Mouse (Mus musculus) NIH3T3 (cell line): ENCODE measurements around the gene Ebi3.
A peak's percentile ranks its signal among the peaks of the same experiment; 100 is the strongest.
"Not testable (repeated sequence)": the region's sequence is repeated elsewhere in the genome, so short reads cannot be mapped to it uniquely, and the experiment has no call there.

Experiments used
- DNase-seq: peaks from one replicate; pipeline ENCODE4 v3.0.0-alpha.2; 2012; ENCODE audit warnings: low read depth

Ebi3 gene

DNA sequence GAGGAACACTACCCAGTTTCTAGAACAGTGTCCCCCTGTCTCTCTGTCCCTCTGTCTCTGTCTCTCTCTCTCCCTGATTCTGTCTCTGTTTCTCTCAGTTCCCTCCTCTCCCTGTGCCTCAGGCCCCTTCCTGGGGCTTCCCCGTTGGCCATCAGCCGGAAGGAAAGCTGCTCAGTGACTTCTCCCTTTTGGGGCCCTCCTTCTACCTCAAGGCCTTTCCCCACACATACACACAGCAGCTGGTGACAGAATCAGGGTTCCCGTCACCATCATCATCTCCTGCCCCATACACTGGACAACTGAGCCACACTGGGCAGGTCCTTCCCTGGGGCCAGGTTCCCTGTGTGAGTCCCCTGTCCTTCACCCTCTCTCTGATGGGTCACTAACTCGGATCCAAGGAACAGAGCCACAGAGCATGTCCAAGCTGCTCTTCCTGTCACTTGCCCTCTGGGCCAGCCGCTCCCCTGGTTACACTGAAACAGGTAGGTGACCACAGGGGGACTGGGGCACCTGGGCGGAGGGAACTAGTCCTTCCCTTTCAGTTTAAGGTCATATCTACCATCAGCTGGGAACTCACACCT lies at the start of gene Ebi3:
Gene Ebi3, plus strand, starts transcription at position 194 of the 581 bp plus-strand sequence.
- DNase-seq: no peak

DNA sequence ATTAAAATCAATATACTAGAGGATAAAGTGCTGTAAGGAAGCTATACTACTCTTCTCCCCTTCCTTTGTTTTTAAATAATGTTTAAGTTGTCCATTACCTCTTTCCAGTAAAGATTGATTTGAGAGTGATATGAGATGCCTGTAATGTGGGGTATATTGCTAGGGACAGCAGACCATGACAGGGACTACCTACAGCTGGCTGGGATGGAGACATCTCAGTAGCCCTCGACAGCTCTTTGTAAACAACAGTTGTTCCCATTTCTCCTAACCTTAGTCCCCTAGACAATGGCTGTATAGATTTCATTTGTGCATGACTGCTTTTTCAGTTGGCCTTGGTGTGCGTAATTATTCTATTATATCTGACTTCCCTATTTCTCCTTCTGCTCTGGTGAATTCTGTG lies 49.4 kb upstream of the Ebi3 start:
- DNase-seq: no peak

DNA sequence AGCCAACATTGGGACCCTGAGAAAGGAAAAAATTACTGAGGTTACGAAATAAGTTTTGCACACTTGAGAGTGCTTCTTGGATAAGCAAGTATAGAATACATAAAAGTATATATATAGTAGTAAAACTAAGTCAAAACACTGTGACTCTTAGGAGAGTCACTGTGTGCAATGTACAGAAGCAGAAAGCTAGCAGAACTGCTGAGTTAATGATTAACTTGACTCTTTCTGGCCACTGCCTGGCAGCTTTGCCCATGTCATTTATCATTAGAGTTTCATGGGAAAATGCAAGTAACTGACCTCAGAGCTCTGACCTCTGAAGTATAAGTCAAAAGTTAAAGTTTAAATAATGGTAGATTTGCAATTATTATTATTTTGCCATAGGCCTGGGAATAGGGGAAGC lies 48.8 kb upstream of the Ebi3 start:
- DNase-seq: no peak

DNA sequence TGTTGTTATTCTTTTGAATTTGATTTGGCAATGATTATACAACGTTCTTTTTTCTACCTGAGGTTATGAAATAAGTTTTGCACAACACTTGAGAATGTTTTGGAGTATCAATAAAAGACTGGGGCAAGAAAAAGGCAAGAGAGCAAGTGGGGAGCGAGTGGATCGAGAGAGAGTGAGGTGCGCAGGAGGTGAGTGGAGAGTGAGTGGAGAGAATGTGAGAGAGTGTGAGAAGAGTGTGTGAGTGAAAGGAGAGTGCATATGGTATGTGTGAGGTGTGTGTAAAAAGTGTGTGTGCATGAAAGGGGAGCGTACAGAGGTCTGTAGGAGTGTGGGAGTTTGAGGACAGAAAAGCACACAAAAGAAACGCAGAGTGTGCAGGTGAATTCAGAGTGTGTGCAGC lies 48.3 kb upstream of the Ebi3 start:
- no peak for DNase-seq

DNA sequence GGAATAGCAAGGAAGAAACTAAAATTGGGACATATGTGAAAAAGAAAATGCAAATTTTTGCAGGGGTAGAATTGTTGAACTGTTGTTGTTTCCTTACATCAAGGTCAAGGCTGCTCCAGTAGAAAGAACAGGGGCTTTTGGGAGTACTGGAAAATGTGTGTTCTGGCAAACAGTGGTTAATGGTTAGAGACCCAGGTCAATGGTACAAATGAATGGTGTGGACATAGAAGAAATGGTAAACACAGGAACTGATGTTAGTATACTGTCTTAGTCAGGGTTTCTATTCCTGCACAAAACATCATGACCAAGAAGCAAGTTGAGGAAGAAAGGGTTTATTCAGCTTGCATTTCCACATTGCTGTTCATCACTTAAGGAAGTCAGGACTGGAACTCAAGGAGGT lies 45.8 kb upstream of the Ebi3 start:
- DNase-seq: no peak

DNA sequence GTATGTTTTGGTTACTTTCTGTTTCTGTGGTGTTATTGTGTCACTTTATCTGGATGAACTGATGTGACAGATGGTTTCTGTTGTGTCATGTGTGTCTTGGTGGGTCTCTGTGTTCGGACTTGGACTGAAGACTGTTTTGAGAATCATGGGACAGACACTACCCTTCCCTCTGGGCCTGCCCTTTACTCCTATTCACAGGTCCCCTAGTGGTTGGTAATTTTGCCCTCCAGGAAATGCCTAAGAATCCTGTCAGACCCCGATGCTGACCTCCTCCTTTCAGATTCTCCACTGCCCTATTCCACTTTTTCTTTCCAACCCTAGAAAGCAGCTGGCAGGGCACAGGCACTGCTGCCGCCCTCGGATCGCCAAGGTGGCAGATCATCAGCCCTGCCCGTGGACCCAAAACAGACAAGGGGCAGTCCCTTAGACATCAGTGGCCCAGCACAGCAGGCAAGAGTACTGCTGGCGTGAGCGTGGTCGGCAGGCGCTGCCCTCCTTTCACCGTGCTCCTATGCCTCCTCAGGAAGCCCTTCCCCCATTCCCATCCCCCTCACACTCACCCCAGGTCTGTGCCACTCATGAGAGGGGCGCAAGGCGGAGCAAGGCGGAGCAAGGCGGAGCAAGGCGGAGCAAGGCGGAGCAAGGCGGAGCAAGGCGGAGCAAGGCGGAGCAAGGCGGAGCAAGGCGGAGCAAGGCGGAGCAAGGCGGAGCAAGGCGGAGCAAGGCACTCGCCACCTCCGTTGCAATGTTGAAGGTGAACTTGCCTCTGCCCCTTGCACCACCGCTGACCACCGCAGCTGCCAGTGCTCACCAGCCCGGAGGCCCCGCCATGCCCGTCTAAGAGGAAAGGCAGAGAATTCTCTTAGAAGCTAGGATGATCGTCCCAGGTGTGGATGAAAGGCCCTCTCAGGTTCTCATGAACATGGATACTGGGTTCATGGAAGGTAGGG lies 20.6 kb upstream of the Ebi3 start:
- DNase-seq: peak; percentile 80

DNA sequence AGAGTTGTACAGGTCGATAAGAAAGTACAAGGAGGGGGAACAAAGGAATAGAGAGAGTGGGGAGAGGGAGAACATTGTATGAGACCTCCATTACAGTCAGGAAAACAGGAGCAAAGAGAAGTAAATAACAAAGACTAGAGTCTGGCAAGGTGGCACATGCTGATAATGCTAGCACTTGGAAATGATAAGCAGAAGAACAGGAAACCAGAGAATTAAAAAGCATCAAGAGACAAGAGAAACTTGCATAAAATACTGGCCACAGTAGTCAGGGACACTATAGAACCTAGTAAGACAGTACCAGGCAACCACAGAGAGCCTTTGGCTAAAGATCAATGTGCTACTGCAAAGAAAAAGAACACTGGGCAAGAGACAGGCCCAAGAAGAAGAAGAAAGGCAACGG lies 19.8 kb upstream of the Ebi3 start:
- DNase-seq: no peak

DNA sequence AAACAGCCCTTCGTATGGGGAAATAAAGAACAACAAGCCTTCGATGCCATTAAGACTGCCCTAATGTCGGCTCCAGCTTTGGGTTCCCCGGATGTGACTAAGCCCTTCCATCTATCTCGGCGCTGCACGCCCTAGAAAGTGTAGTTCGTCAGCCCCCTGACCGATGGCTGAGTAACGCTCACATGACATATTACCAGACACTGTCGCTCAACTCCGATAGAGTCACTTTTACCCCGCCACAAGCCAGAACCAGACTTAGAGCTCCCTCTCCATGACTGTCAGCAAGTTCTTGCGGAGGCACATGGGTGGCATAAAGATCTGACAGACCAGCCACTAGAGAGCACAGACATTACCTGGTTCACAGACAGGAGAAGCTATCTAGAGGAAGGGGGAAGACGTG lies 19.2 kb upstream of the Ebi3 start:
- DNase-seq: no peak

DNA sequence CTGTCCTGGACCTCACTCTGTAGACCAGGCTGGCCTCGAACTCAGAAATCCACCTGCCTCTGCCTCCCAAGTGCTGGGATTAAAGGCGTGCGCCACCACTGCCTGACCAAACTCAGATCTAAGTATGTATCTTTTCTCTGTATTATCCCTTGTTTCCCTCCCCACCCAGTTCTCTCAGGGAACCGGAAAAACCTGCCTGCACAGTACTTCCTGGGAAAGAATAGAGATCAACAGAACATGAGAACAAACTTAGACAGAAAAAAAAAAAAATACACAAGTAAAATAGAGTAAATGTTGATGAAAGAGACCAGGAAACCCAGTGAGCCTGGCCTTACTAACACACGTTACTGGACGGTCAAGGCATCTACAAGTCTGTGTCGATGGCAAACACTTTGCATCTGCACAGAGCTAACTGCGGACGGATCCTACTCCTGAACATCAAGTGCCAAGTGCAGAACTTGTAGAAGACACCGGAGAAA lies 8.0 kb upstream of the Ebi3 start:
- DNase-seq: not testable (repeated sequence)

DNA sequence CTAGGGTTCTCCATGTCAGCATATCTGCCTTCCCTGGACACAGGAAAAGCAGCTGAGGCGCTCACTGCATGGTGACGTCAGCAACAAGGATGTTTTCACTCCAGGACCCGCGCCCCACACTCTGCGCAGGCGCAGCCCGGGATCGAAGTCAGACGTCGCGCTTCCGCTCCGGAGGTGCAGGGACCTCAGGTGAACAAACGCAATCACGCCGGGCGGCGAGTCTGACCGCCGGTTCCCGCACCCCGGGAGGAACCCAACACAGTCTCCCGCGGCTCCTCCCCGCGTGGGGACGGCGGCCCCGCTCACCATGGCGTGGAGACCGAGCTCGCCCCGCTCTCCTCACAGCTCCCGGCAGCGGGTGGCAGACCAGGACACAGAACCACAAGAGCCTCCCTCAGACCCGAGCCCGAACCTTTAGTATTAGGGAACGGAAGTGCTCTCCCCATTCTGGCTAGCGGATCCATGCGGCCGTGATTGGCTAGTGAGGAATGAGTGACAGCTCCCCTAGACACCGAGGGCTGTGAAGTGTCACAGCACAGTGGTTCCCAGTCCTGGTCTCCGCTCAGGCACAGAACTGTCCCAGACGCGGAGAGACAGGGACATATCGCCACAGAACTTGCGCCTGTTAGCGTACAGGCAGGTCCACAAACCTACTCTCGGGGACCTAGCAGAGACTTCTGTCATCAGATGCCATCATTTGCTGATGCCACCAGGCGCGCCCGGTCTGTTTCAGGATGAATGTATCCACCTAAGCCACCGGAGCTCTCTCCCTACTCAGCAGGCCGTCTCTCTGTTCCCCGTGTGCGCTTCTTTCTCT lies 7.4 kb upstream of the Ebi3 start:
- DNase-seq: peak; percentile 78

DNA sequence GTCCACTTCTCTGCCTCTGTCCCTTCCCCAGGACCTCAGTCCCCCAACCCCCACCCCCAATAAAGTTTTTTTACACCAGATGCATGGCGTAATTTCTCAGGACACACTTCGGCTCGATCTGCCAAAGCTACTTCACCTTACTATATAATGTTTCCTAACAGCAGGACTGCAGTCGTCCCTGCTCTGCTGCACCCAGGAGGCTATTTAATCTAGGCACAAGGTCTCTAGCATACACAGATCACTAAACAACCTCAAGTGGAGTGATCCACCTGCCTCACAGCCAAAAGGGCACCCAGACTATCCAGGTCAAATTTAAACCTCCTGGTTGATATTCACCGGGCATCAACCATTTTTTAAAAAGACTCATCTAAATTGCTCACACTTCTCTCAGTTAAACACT lies 6.7 kb upstream of the Ebi3 start:
- no peak for DNase-seq

DNA sequence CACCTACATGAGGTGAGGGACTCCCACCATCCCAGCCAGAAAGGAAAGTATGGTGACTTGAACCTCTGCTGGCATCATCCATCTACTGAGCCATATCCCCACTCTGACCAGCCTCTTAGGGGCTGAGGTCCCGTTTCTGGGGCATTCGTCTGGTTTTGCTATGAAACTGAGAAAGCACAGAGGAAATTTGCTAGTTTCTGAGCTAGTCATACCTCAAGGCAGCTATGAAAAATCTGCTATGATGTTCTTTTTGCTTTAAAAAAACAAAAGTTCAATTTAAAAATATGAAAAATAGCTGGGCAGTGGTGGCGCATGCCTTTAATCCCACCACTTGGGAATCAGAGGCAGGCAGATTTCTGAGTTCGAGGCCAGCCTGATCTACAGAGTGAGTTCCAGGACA lies 3.8 kb upstream of the Ebi3 start:
- no peak for DNase-seq

DNA sequence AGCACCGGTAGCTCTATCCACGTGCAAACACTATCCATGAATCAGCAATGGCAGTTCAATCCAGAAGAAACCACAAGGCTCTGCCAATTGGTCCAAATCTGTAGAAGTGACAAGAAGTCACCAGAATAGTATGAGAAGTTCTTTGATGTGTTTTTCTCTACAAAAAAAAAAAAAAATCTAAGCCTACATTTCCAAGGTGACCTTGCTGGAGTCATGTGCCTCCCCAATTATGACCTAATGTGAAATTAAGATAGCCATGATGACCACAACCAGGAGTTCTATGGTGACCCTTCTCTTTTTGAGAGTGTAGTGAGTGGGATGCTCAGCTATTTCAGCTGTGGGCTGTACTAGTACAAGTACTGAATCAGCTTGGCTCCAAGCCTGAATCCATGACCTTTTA lies 3.0 kb upstream of the Ebi3 start, which contains the start of gene Zfp119b:
Gene Zfp119b, minus strand, starts transcription at position 101 of the 400 bp plus-strand sequence.
- no peak for DNase-seq

DNA sequence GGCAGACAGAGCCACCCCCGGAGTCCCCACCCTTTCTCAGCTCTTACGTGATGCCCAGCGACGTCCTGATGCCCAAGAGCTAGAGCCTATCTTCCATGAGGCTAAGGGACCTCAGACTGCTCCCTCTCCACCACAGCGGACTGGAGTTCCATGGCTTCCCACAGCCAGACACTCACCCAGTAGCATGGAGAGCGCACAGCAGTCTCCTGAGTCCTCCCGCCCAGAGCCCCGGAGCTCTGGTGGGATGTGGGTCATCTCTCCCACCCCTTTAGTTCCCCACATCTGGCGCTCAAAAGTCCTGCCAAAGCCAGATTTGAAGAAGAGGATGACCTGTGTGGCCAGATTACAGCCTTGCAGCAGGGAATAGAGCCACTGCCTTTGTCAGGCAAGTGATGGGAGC lies 1.8 kb upstream of the Ebi3 start:
- no peak for DNase-seq

DNA sequence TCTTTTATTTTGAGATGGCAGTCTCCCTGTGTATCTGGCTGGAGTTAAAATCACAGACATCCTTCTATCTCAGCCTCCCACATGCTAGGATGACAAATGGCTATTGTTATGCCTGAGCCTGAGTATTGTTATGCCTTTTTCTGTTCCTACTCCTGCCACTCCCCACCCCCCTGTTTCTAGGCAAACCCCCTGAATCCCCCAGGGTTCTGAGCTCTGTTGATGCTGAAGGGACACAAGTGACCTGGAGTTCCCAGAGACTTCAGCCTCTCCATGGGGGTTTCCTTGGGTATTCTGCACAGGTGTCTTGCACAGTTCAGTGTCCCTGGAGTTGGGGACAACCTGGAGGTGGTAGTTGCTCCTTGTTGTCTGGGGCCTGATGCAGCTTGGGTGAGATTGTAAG lies 399 bp upstream of the Ebi3 start:
- DNase-seq: no peak

DNA sequence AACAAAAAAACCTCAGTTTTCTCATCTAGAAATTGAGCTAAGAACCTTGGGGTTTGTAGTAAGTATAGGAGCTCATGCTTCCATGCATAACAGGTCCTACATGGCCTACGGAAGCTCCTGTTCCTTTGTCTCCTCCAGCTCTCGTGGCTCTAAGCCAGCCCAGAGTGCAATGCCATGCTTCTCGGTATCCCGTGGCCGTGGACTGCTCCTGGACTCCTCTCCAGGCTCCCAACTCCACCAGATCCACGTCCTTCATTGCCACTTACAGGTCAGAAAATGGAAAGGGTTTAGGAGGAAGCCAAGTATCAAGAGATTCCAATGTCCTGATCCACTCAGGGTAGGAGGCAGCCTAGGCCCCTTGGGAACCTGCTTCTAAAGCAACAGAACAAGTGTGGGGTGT lies 1.3 kb downstream of the Ebi3 start:
- DNase-seq: no peak

DNA sequence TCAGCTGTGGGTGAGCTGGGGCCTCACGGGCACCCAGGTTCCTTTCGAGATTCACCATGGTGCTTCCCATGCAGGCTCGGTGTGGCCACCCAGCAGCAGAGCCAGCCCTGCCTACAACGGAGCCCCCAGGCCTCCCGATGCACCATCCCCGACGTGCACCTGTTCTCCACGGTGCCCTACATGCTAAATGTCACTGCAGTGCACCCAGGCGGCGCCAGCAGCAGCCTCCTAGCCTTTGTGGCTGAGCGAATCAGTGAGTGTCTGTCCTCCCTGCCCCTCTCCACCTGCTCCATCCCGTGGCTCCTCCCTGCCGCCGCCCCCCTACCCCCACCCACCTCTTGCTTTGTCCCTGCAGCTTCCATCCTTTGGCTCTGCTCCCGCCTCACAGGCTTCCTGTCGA lies 1.8 kb downstream of the Ebi3 start:
- DNase-seq: no peak

DNA sequence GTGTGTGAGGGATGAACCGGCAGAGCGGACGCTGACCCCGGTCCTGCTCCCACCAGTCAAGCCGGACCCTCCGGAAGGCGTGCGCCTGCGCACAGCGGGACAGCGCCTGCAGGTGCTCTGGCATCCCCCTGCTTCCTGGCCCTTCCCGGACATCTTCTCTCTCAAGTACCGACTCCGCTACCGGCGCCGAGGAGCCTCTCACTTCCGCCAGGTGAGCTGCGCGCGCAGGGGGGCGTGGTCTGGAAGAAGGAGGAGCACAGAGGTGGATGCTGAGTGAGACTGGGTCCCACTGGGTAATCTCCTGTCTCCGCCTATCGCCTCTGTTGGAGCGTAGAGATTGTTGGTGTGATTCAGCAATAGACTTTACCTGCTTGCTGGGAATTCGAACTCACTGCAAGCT lies 3.7 kb downstream of the Ebi3 start:
- DNase-seq: no peak

DNA sequence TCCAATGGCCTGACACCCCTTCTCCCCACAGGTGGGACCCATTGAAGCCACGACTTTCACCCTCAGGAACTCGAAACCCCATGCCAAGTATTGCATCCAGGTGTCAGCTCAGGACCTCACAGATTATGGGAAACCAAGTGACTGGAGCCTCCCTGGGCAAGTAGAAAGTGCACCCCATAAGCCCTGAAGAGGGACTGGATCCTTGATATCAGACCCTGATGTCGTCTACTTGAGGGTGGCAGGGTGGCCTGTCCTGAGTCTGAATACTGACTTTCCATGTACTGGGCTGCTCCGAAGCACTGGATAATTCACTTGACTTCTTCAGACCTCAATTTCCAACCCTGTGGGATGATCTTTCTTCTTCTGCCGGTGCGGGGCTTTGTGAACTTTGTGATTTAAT lies 4.2 kb downstream of the Ebi3 start:
- no peak for DNase-seq

DNA sequence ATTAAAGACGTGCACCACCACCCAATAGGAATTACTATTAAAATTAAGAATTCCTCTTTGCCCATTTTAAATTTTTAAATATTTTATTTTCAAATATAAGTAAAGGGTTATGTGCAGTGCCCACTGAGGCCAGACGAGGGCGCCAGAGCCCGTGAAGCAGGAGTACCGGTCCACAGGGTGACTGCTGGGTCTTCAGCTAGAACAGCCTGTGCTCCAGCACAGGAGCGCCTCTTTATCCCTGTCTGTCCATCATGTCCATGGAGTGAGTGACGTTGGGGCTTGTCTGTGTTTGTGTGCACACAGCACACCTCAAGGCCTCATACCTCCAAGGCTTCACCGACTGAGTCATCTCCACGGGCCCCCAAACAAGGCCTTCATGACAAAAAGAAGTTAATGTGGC lies 4.7 kb downstream of the Ebi3 start:
- peak; percentile 89 for DNase-seq

DNA sequence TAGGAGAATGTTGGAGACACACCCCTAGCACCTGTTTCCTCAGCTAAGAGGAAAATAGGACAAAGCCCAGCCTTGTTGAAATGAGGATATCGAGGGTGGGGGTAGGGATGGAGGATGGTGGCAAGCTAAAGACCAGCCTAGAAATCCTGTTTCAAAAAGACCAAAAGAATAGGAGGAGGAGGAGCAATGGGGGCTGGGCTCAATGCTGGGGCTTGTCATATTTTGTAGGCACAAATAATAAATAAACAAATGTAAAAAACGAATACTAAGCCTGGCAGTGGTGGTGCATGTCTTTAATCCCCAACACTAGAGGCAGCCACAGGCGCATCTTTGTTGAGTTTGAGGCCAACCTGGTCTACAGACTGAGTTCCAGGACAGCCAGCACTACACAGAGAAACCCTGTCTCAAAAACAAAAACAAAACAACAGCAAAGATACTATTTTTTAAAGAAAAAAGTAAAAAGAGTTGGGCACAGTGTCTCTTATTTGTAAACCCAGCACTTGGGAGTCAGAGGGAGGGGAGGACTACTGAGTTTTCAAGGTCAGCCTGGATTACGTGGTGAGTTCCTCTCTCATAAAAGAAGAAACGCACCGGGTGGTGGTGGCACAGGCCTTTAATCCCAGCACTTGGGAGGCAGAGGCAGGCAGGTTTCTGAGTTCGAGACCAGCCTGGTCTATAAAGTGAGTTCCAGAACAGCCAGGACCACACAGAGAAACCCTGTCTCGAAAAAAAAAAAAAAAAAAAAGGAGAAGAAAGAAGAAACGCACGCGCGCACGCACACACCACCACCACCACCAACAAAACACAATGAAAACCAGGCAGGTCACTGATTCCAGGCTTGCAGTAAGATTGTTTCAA lies 5.5 kb downstream of the Ebi3 start:
- DNase-seq: no peak

DNA sequence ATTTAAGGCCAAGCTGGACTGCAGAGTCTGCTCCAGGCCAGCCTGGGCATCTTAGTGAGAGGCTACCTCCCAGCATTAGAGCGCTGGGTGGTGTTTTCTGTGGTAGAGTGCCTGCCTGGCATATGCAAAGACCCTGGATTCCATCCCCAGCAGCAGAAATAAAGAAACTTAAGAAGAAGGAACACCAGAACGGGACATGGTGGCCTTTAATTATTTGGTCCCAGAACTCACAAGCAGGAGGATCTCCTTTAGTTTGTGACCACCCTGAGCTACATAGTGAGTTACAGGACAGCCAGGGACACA lies 6.1 kb downstream of the Ebi3 start:
- no peak for DNase-seq
